Mouse (Mus musculus): ENCODE measurements around the gene Bhmt2. TPM values are rescaled to one million over a fixed set of nuclear protein-coding genes. Genes with fewer than 3 reads are reported as not detected.

The Bhmt2 gene
- polyA plus RNA-seq, 1 experiment from 2014 or later: 0.31 TPM

GRCm38 (mm10) chr13:93612660-93613607 lies 61.2 kb downstream of the Bhmt2 start:
- Histone ChIP-seq H3K27me3 (replicated peaks) (no peaks in the 10 kb centered on the region), H3K4me2 (peak overlapping the region; percentile 33; the same call in 1 of the 2 replicates), H3K9ac (no peak overlapping the region), H3K9me3 (replicated peaks) (no peaks in the 10 kb centered on the region; the same call in 1 of the 2 replicates), H3K27ac (ENCODE audit: poor library complexity, severe bottlenecking) (no peak overlapping the region), H3K4me3 (no peak overlapping the region), H3K4me1 (replicated peaks) (no peaks in the 10 kb centered on the region; the same call in 1 of the 2 replicates), H3K36me3 (no peaks in the 10 kb centered on the region)
- peak; percentile 33; the same call in 1 of the 2 replicates for ATAC-seq (ENCODE audit: insufficient number of reproducible peaks, low FRiP score)
- 48% methylated on average over 19 of the region's 19 CpGs for WGBS

- Histone ChIP-seq H3K9me3 (replicated peaks) (no peaks in the 10 kb centered on the region), H3K4me2 (no peak overlapping the region), H3K27ac (ENCODE audit: poor library complexity, severe bottlenecking) (no peak overlapping the region), H3K4me3 (no peak overlapping the region), H3K9ac (no peak overlapping the region), H3K4me1 (replicated peaks) (no peaks in the 10 kb centered on the region), H3K36me3 (no peaks in the 10 kb centered on the region), H3K27me3 (replicated peaks) (no peaks in the 10 kb centered on the region)
- no peak for ATAC-seq (ENCODE audit: insufficient number of reproducible peaks, low FRiP score)
- 73% methylated on average over 2 of the region's 2 CpGs for WGBS
Observed at GRCm38 (mm10) chr13:93608476-93608875, 65.6 kb downstream of the Bhmt2 start.

GRCm38 (mm10) chr13:93607701-93608100 lies 66.4 kb downstream of the Bhmt2 start:
- no peak overlapping the region for H3K9ac ChIP-seq
- H3K27me3 ChIP-seq (replicated peaks): no peaks in the 10 kb centered on the region
- H3K4me2 ChIP-seq: no peak overlapping the region
- no peak for ATAC-seq (ENCODE audit: insufficient number of reproducible peaks, low FRiP score)
- H3K27ac ChIP-seq (ENCODE audit: poor library complexity, severe bottlenecking): no peak overlapping the region
- H3K4me3 ChIP-seq: no peak overlapping the region
- 85% methylated on average over 3 of the region's 3 CpGs for WGBS
- no peaks in the 10 kb centered on the region for H3K9me3 ChIP-seq (replicated peaks)
- H3K4me1 ChIP-seq (replicated peaks): no peaks in the 10 kb centered on the region
- no peaks in the 10 kb centered on the region for H3K36me3 ChIP-seq

- no peak overlapping the region for H3K27ac ChIP-seq (ENCODE audit: poor library complexity, severe bottlenecking)
- no peak overlapping the region for H3K4me2 ChIP-seq
- H3K9ac ChIP-seq: no peak overlapping the region
- no peaks in the 10 kb centered on the region for H3K27me3 ChIP-seq (replicated peaks)
- no peaks in the 10 kb centered on the region for H3K4me1 ChIP-seq (replicated peaks)
- no peak for ATAC-seq (ENCODE audit: insufficient number of reproducible peaks, low FRiP score)
- 67% methylated on average over 13 of the region's 13 CpGs for WGBS
- H3K4me3 ChIP-seq: no peak overlapping the region
- no peaks in the 10 kb centered on the region for H3K36me3 ChIP-seq
- H3K9me3 ChIP-seq (replicated peaks): no peaks in the 10 kb centered on the region
Observed at GRCm38 (mm10) chr13:93606868-93607578, 67.1 kb downstream of the Bhmt2 start.

Other genes with a start within 250 kb of the Bhmt2 start
- gene Jmy, start 174.5 kb downstream of the Bhmt2 start, polyA plus RNA-seq (2016; fragmentation: Nextera tagmentation; extraction: Ambion mirVana): 8.6 and 9.1 TPM in 2 replicates
- 0.32 TPM in 1 of 2 replicates, not detected in the other for gene Bhmt, start 36.3 kb downstream of the Bhmt2 start, polyA plus RNA-seq (2016; fragmentation: Nextera tagmentation; extraction: Ambion mirVana)
- gene Dmgdh, start 131 bp upstream of the Bhmt2 start, polyA plus RNA-seq (2016; fragmentation: Nextera tagmentation; extraction: Ambion mirVana): 0.14 and 0.42 TPM in 2 replicates
- gene Arsb, start 97.3 kb upstream of the Bhmt2 start, polyA plus RNA-seq (2016; fragmentation: Nextera tagmentation; extraction: Ambion mirVana): 7.6 and 8.1 TPM in 2 replicates